Mouse (Mus musculus) erythroid progenitor cell, adult 5-6 weeks (primary cell): ENCODE results near the gene Uspl1. TPM values are rescaled to one million over a fixed set of nuclear protein-coding genes. Genes with fewer than 3 reads are reported as not detected.

Experiments used
- ATAC-seq: replicated peaks from 2 replicates; pipeline ENCODE4 v1.8.0; 2016; ENCODE audit warnings: moderate number of reproducible peaks, mild to moderate bottlenecking, moderate TSS enrichment, inconsistent platforms; ENCODE audit not compliant: poor library complexity, low FRiP score, severe bottlenecking
- total RNA-seq, 2 experiments: library from RNA; stranded (forward) in 1 of 2; stranded (reverse) in 1 of 2; fragments of 150-400 nt in 1 of 2; fragments of 186-747, 209-891 nt in 1 of 2; gene quantifications; 2 replicates each; pipeline versions ENCODE4 v1.2.3 to v1.2.4; 2015 to 2017; ENCODE audit warnings: low replicate concordance in 2 of 2

Gene Uspl1
- total RNA-seq, 2 experiments from 2014 or later = 22.1 to 26.4 TPM

DNA sequence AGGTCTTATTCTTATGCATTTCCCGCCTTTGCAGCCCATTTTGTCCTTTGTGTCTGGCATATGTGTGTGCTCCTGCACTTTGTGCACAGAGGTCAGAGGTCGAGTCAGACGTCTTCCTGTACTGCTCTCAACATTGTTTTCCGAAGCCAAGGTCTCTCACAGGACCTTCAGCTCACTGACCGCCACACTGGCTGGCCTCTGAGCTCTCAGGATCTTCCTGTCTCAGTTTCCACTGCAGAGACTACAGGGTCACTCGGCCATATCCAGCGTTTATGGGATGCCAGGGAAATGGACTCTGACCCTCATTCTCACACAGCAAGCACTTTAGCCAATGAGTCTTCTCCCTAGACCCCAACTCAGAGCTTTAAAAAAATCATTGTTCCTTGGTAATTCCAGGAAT lies 19.3 kb upstream of the Uspl1 start:
- no peak for ATAC-seq

DNA sequence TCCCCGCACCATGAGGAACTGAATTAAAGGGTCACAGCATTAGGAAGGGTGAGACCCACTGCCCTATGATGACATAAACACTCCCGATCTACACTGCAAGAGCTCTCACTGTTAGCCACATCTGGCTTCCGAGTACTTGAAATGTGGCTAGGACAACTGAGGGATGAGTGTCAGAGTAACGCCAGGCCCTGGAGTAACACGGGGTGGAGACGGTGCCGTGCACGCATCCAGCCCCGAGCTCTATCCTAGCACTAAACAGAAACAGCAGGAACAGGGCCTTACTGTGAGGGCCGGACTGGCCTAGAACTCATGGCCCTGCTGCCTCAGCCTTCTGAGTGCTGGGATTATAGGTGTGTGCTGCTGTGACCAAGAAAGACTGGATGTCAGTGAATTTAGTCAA lies 18.1 kb upstream of the Uspl1 start:
- ATAC-seq = no peak

DNA sequence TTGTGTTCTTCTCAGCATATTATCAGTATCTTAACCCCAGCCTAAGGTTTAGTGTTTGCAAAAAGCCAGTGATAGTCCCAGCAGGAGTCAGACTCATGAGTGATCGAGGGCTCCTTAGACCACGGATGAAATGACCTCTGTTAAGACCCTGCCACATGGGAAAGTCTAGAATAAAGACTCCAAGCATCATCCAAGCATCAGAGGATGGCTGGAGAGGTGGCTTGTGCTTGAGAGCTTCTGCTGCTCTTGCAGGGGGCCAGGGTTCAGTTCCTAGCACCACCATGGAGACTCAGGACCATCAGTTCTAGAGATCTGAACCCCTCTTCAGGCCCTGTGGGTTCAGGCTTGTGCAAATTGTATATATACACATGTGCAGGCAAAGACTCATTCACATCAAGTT lies 16.1 kb upstream of the Uspl1 start:
- ATAC-seq = no peak

DNA sequence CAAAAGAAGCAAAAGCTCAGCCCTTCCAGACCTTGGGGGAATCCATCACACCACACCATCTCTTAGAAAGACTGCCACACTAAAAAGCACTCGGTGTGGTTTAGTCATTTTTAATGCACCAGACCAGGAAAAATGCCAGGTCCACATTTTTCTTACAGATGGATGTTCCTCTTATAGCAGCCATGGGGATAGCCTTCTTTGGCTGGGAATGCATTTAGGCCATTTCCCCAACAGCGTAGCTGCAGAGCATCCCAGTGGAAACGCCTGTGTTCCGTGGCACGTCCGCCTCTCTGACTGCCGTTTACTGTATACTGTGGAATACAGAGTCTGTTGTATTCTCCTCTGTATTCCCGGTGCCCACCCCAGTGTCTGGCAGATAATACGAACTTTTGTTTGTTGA lies 15.3 kb upstream of the Uspl1 start:
- ATAC-seq = no peak

DNA sequence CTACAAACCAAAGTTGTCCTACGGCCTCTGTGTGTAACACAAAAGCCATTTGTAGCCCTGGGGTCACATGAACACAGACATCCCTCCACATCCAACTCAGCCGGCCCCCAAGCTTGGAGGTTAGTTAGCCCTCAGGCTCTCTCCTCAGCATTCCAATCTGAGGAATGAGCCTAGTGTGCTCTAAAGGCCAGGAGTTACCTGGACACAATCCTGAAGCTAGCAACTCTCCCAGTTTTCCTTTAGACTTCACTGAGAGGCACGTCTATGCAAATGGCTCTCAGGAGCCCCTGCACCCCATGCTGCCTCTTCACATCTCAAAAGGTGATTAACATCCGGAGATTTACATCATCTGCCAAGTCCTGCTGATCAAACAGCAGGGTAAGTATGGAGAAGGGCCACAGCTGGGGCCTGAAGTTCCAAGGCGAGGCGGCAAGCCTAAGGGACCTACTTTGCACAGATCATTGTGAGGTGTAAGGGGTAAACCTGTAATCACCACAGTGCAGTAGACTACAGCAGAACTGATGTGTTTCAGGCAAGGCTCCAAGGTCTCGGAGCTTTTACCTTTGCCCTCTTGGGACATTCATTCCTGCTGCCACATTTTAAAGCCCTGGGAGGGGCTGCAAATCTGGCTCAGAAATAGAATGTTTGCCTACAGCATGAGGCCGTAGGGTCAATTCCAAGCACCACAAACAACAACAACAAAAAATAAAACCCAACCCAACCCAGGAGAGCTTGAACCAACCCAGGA lies 13.1 kb upstream of the Uspl1 start:
- no peak for ATAC-seq

DNA sequence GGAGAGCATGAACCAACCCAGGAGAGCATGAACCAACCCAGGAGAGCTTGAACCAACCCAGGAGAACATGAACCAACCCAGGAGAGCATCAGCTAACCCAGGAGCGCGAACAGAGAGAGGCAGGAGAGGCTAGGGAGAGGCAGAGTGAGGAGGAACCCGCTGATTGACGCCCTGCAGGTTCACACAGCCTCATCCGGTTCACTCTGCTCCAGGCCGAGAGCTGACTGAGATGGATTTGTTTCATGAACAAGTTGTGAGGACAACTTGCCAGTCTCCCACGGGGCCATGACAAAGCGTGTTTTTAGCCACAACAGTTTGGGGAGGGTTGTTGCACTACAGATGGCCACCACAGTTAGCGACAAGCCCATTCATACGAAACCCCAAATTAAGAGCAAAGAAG lies 11.9 kb upstream of the Uspl1 start:
- ATAC-seq = no peak

DNA sequence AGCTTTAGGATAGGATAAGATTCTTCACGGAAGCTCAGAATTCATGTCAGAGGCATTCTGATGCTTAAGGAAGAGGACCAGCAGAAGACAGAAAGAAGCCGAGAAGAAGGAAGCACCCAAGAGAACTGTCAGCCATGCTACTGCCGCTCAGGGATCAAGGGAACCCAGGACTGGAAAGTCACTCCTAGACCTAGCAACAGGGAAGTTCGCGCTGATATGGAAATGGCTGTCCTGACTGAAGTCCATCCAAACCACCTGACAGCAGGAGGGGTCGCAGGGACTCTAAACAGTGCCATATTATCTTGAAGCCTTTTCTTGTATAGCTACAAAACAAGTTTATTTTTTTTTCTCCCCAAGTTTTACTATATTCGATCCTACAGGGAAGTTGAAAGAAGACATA lies 9.6 kb upstream of the Uspl1 start:
- no peak for ATAC-seq

DNA sequence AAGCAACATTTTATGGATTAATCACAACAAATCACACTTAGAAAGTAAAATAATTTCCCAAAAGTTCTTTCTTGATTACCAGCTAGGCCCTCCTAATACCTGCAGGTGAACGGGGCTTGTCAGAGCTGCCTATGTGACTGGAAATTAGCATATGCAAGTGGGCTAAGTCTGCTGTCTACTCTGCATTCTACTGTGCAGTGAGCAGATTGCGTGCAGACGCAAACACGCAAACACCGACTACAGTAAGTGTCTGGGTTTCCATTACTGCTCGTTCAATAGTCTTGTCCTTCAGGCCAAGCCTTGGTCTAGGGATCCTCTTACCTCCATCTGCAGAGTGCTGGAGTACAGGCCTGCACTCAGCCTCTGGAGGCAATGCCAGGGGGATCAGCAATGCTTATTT lies 8.4 kb upstream of the Uspl1 start:
- ATAC-seq = no peak

DNA sequence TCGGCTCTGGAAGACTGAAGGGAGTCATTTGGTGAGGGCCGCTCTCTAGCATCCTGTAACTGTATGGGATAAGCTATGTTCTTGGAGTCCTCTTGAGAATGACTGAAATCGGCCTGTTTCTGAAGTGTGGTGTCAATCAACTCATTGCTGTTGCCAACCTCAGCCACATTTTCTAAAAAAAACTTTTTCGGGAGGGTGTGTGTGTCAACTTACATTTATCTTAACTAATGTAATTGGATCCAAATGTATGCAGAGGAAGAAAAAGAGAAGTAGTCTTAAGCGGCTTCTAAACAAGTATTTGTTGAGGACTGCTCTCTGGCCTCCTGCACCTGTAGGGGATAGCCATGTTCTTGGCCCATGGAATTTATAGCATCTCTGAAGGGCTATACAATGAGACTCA lies 6.1 kb upstream of the Uspl1 start:
- ATAC-seq = no peak

DNA sequence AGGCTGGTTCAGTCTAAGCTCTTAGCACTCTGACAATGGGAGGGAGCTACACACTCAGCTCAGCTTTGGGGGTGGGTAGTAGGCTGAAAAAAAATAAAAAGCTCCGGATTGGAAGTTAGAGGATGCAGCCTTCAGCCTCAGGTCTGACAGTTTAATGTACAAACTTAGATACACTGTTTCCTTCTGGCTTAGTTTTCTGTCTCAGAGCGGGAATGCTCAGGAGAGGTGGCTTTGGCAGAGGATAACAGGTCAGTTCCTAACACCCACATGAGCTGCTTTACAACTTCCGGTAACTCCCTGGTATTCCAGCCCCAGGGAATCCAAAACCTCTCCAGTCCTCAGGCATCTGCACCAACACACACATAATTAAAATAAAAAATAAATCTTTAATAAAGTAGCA lies 4.3 kb upstream of the Uspl1 start:
- no peak for ATAC-seq

DNA sequence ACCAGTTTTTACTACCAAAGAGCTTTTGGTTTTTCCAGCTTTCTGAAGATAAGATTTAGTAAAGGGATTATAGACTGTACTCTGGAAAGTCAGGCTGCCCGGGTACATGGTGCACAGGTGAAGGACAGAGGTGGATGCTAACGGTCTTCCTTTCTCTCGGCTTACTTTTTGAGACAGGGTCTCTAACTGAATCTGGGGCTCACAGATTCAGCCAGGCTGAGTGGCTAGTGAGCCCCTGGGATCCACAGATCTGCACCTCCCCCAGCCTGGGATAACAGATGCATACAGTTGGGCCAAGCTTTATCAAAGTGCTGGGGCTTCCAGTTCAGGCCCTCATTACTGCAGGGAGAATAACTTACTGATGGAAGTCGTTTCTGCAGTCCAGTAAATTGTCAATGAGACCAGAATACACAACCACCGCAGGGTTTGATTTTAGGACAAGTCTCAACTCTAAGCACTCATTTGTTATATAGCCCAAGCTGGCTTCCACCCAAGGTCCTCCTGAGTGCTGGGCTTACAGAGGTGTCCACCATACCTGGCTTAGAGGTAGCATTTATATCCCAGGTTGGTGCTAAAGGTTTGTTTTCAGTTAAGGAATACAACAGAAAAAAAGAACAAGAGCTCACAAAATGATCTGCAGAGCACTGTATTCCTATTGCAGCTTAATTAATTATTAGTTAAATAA lies 1.8 kb upstream of the Uspl1 start:
- ATAC-seq = no peak

DNA sequence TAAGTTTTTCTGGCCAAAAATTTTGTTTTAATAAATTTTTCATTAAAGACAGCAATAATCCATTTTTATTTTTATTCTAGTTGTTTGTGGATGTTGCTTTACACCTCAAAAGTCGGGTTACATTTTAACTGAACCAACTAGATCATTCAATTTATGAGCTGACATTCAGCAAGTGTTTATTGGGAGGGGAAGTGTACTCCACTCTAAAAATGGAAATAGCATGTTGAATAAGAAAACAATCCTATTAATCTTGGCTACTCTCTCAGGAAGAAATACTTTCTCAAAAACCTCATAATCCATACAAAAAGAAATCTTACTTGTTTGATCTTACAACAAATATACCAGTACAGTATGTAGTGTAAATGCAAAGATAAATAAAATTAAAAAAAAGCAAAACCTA lies 1.0 kb upstream of the Uspl1 start:
- ATAC-seq = no peak

DNA sequence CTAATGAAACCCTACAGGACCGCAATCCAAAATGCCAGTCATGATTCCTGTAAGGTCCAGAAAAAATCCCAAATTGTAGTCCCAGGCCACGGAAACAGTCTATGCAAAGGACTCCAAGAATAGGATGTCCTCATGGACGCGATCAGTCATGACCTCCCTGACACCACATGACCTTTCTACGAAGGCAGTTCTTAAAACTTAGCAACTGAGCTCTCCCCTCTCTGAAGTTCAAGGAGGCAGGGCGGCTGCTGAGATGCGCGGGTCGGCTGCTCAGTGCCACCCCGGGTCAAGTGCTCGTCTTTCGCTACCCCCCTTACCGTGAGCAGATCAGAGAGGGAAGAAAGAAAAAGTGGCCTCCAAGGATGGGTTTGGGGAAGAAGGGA lies 438 bp upstream of the Uspl1 start:
- peak; percentile 56 for ATAC-seq

DNA sequence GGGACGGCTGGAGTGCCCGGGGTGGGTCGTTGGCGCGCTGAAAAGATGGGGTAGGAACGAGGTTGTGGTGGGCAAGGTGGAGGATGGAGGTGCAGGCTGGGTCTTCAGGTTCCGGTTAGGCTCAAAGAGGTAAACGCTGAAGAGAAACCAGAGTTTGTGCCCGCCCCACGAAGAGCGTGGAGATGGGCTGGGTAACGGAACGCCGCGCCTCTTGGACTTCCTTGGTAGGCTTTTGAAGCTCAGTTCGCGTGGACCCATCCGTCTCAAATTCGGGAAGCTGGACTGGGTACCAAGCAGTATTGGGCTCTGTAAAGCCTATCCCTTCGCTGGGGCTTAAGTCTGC lies 665 bp downstream of the Uspl1 start:
- ATAC-seq = peak; percentile 48

DNA sequence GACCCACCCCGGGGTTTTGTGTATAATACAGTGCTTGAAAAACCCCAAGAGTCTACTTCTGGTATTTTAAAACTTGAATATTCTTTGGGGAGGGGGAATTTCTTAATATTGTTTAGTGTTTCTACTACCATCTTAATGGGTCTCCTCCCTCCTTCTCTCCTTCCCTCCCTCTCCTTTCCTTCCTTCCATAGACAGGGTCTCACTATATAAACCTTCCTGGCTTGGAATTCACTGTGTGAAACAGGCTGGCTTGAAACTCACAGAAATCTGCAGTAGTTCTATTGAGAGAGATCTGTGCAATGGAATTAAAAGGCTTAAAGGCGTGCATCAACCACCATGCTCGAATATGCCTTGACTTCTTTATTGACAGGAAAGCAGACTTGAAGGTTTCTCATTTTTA lies 1.7 kb downstream of the Uspl1 start:
- no peak for ATAC-seq

DNA sequence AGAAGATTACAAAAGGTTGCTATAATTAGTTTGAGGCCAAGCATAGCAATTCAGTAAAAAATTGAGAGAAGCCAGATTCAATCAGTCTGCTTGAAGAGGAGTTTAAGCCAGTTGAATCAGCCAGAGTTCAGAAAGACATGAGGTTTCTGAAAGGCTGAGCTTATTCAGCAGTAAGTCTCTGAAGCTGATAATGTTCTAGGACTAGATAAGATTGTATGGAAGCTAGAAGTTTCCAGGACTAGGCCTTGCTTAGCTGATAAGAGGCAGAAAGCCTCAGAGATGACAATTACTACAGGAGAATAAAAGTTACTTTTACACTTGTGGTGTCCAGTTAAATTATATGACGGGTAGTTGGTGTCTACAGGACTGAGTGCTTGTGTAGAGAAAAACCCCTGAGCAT lies 6.0 kb downstream of the Uspl1 start:
- no peak for ATAC-seq

DNA sequence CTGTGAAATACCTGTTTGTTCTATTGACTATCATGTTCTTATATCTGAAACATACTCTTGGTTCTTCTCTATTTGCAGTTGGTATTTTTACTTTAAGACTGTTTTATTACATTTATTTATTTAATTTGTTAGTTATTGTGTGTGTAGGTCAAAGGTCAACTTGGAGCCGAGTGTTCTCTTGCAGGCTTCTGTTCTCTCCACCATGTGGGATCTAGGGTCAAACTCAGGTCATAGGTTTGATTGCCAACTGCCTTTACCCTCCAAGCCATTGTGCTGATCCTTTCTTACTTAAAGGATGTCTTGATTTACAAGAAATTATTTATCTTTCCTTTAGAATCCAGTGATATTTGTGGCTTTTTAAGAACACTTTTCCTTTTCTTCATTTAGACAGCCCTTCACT lies 12.5 kb downstream of the Uspl1 start:
- no peak for ATAC-seq

DNA sequence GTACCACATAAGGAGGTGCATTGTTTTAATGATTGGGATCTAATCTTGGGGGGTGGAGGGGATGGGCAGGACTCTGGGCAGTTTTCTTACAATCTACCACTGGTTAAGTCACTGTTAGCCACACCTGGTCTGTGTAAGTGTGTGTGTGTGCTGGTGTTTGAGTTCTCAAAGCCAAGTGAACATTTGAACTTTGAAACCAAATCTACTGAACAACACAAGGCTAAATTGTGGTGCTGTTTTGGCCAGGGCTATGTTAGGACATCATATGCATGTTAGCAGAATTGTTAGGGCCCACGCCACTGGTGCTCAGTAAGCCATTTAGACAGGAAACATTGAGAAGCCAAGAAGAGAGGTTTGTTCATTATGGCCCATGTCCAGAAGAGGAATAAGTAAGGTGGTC lies 14.6 kb downstream of the Uspl1 start:
- no peak for ATAC-seq

DNA sequence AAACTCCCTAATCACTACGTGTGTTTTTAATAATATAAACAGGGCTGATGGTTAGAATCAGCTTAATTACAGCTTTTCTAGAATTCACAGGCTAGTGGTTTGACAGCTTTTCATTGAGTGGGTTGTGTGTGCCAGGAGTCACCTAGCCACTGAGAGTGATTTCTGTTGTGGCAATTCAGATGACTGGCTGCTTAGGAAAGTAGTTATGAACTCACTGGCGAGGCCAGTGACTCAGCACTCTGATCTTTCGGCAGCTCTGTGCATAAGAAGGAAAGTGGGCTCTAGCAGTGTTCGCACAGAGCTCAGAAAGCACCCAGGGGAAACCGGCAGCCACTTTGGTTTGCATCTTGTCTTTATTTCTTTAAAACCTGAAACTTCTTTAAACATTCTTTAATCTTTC lies 18.8 kb downstream of the Uspl1 start:
- peak; percentile 58; the same call in 1 of the 2 replicates for ATAC-seq

DNA sequence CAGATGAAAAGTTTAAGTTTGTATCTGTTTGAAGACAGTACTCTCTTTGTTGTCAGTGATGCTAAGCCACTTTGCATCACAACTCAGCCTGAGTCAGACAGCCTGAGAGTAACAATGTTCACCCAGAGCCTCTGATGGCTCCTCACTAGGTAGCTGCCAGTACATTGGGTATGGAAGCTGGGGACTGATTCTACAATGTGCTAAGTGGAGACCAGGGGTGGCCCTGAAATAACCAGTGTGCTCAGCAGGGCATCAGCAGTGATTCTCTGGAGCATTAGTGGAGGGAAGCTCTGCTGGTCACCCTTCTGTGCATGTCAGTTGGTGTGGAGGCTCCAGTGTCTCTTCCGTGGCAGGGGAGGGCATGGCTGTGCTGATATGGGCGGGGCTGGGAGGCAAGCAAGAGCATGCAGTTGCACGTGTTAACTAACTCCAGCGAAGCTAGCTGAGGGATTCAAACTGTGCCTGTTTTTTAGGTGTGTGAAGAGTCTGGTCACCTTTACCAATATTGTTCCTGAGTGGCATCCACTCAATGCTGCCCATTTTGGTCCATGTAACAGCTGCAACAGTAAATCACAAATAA lies 19.7 kb downstream of the Uspl1 start:
- ATAC-seq = no peak

DNA sequence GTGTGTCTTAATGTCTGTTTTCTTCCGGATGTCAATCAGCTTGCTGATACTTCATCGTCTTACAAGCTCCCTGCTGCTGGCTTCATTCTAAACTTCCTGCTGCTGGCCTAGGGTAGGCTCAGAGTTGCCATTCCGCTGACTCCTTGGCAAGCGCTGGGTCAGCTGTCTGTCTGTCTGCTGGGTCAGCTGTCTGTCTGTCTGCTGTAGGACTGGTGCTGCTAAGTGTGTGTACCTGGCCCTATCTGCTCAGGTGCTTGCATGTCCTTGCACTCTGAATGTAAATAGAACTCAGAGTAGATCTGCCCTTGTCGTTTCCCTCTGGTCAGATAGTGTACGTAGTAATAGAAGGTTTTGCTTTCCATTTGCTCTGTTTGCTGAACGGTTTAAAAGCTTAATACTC lies 20.7 kb downstream of the Uspl1 start:
- ATAC-seq = no peak

DNA sequence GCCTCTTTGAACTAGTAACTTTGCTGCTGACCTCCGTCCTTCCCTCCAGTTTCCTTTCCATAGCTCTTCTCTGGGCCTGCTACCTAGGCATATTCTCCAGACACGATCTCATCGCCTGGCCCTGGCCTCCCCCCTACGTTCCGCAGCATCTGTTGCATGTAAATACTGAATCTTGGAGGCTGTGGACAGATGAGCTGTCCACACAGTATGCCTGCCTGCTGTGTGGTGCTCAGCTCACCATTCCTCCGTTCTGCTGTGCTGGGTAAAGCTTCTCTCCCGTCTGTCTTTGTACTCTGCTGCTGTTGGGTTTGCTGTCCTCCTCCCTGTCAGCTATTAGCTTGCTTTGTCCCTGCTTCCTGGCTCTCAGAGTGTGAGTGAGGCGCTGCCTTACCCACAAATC lies 21.1 kb downstream of the Uspl1 start:
- no peak for ATAC-seq
